Mouse (Mus musculus) hindbrain, embryonic 11.5 days (tissue): Measurements from ENCODE around the gene Them5. TPM values are rescaled to one million over a fixed set of nuclear protein-coding genes. Genes with fewer than 3 reads are reported as not detected.

Source experiments
- ATAC-seq: fragments of 200-750 bp; cut with Nextera tagmentation; 2 replicates; pipeline ENCODE4 v1.8.0; 2017; ENCODE audit warnings: mild to moderate bottlenecking, moderate TSS enrichment, moderate library complexity; ENCODE audit not compliant: low FRiP score
- DNase-seq: peaks from one replicate; pipeline ENCODE4 v3.0.0-alpha.2; 2015; ENCODE audit warnings: low spot score
- H3K27ac ChIP-seq: fragments of 300-500 bp; sonication (generic); 2 replicates; pipeline ENCODE4 v1.5.1; 2014; ENCODE audit warnings: mild to moderate bottlenecking, low read depth, low read length
- H3K27me3 ChIP-seq: fragments of 300-500 bp; sonication (generic); 2 replicates; pipeline ENCODE4 v1.6.1; 2014; ENCODE audit warnings: mild to moderate bottlenecking, low read length, moderate library complexity, mixed read lengths; ENCODE audit not compliant: control insufficient read depth, insufficient read depth
- H3K36me3 ChIP-seq: fragments of 300-500 bp; sonication (generic); 2 replicates; pipeline ENCODE4 v1.6.1; 2014; ENCODE audit warnings: mild to moderate bottlenecking, low read length, moderate library complexity, mixed read lengths; ENCODE audit not compliant: control insufficient read depth, insufficient read depth
- H3K4me1 ChIP-seq: fragments of 300-500 bp; sonication (generic); replicated peaks from 2 replicates; pipeline ENCODE4 v1.6.1; 2014; ENCODE audit warnings: low read length, mixed read lengths; ENCODE audit not compliant: control insufficient read depth, insufficient read depth
- H3K4me2 ChIP-seq: fragments of 300-500 bp; sonication (generic); replicated peaks from 2 replicates; pipeline ENCODE4 v1.6.1; 2014; ENCODE audit warnings: mild to moderate bottlenecking, low read depth, low read length
- H3K4me3 ChIP-seq: fragments of 300-500 bp; sonication (generic); 2 replicates; pipeline ENCODE4 v1.5.1; 2014; ENCODE audit warnings: low read depth, low read length
- H3K9ac ChIP-seq: fragments of 300-500 bp; sonication (generic); 2 replicates; pipeline ENCODE4 v1.6.1; 2014; ENCODE audit warnings: low read depth, low read length
- H3K9me3 ChIP-seq: fragments of 300-500 bp; sonication (generic); 2 replicates; pipeline ENCODE4 v1.6.1; 2016; ENCODE audit warnings: low read length; ENCODE audit not compliant: control insufficient read depth
- WGBS: fragments of 180-500 bp; shearing (Covaris S2); extraction: QIAGEN DNeasy Blood & Tissue Kit; methylation state at CpG from one replicate; pipeline ENCODE4 v1.1.7; 2014; 5-methylcytosine and 5-hydroxymethylcytosine counted together
- polyA plus RNA-seq: library from polyadenylated mRNA; unstranded; fragments of >200 nt; fragmentation: Nextera tagmentation; extraction: Ambion mirVana; gene quantifications from 2 replicates; pipeline ENCODE4 v1.2.1, GENCODE M21; 2014

Them5 gene
- polyA plus RNA-seq: 0.11 TPM in 1 of 2 replicates, not detected in the other

GRCm38 (mm10) chr3:94341959-94342422, at the start of gene Them5:
Them5 (plus strand) TSS chr3:94342099.
- no peak within 1 kb of the TSS for H3K27ac ChIP-seq
- H3K36me3 ChIP-seq: no peaks in the 10 kb centered on the region
- H3K9me3 ChIP-seq: no peaks in the 10 kb centered on the region
- 56% methylated on average over 3 of the region's 3 CpGs for WGBS
- no peak within 1 kb of the TSS for H3K4me3 ChIP-seq
- H3K27me3 ChIP-seq: no peaks in the 10 kb centered on the region
- no peaks in the 10 kb centered on the region for H3K4me1 ChIP-seq
- ATAC-seq (no peak), DNase-seq (no peak)
- H3K4me2 ChIP-seq: no peak within 1 kb of the TSS
- no peak within 1 kb of the TSS for H3K9ac ChIP-seq

- Histone ChIP-seq H3K27me3 (no peaks in the 10 kb centered on the region), H3K4me1 (no peaks in the 10 kb centered on the region), H3K27ac (no peak overlapping the region), H3K4me2 (no peak overlapping the region), H3K9ac (no peak overlapping the region), H3K36me3 (no peaks in the 10 kb centered on the region), H3K4me3 (no peak overlapping the region), H3K9me3 (no peaks in the 10 kb centered on the region)
- WGBS: 96% methylated on average over 1 of the region's 1 CpGs
- DNase-seq (no peak), ATAC-seq (no peak)
These were observed 36.4 kb upstream of the Them5 start for GRCm38 (mm10) chr3:94305457-94305856.

GRCm38 (mm10) chr3:94306975-94307374, 34.9 kb upstream of the Them5 start:
- Histone ChIP-seq H3K27me3 (no peaks in the 10 kb centered on the region), H3K36me3 (no peaks in the 10 kb centered on the region), H3K9me3 (no peaks in the 10 kb centered on the region), H3K27ac (no peak overlapping the region), H3K4me3 (no peak overlapping the region), H3K9ac (no peak overlapping the region), H3K4me2 (no peak overlapping the region), H3K4me1 (no peaks in the 10 kb centered on the region)
- DNase-seq (no peak), ATAC-seq (no peak)

GRCm38 (mm10) chr3:94309633-94310363, 32.1 kb upstream of the Them5 start, which contains the start of gene Them4:
Them4 (plus strand) TSS chr3:94310089.
- no peaks in the 10 kb centered on the region for H3K27me3 ChIP-seq
- peak within 1 kb of the TSS; percentile 52 for H3K9ac ChIP-seq
- H3K27ac ChIP-seq: peak within 1 kb of the TSS; percentile 2; the same call in 1 of the 2 replicates
- 3% methylated on average over 47 of the region's 47 CpGs for WGBS
- ATAC-seq: peak; percentile 97
- no peaks in the 10 kb centered on the region for H3K9me3 ChIP-seq
- DNase-seq: peak; percentile 93
- H3K4me2 ChIP-seq: peak within 1 kb of the TSS; percentile 61
- peak within 1 kb of the TSS; percentile 49 for H3K4me3 ChIP-seq
- H3K36me3 ChIP-seq: no peaks in the 10 kb centered on the region
- H3K4me1 ChIP-seq: no peaks in the 10 kb centered on the region

- Histone ChIP-seq H3K9me3 (no peaks in the 10 kb centered on the region), H3K4me2 (peak overlapping the region; percentile 61), H3K36me3 (no peaks in the 10 kb centered on the region), H3K4me1 (no peaks in the 10 kb centered on the region), H3K27me3 (no peaks in the 10 kb centered on the region), H3K27ac (peak overlapping the region; percentile 2; the same call in 1 of the 2 replicates), H3K4me3 (peak overlapping the region; percentile 49), H3K9ac (peak overlapping the region; percentile 52)
- DNase-seq: peak; percentile 25
- no peak for ATAC-seq
- WGBS: 51% methylated on average over 7 of the region's 7 CpGs
These were observed 31.4 kb upstream of the Them5 start for GRCm38 (mm10) chr3:94310491-94310890.

- Histone ChIP-seq H3K4me3 (peak overlapping the region; percentile 49), H3K36me3 (no peaks in the 10 kb centered on the region), H3K4me1 (no peaks in the 10 kb centered on the region), H3K4me2 (peak overlapping the region; percentile 61), H3K27ac (no peak overlapping the region), H3K9me3 (no peaks in the 10 kb centered on the region), H3K9ac (no peak overlapping the region), H3K27me3 (no peaks in the 10 kb centered on the region)
- no peak for DNase-seq
- WGBS: 77% methylated on average over 6 of the region's 6 CpGs
- no peak for ATAC-seq
These were observed 31.0 kb upstream of the Them5 start for GRCm38 (mm10) chr3:94310911-94311310.

- H3K4me1 ChIP-seq: no peaks in the 10 kb centered on the region
- ATAC-seq (no peak), DNase-seq (no peak)
- no peak overlapping the region for H3K27ac ChIP-seq
- no peaks in the 10 kb centered on the region for H3K27me3 ChIP-seq
- H3K9me3 ChIP-seq: no peaks in the 10 kb centered on the region
- WGBS: 91% methylated on average over 4 of the region's 4 CpGs
- H3K36me3 ChIP-seq: no peaks in the 10 kb centered on the region
- no peak overlapping the region for H3K9ac ChIP-seq
- H3K4me3 ChIP-seq: no peak overlapping the region
- no peak overlapping the region for H3K4me2 ChIP-seq
These were observed 30.5 kb upstream of the Them5 start for GRCm38 (mm10) chr3:94311376-94311775.

- H3K4me2 ChIP-seq: no peak overlapping the region
- no peaks in the 10 kb centered on the region for H3K4me1 ChIP-seq
- WGBS: 68% methylated on average over 3 of the region's 3 CpGs
- H3K36me3 ChIP-seq: no peaks in the 10 kb centered on the region
- ATAC-seq: no peak
- no peaks in the 10 kb centered on the region for H3K9me3 ChIP-seq
- no peak overlapping the region for H3K27ac ChIP-seq
- no peak overlapping the region for H3K4me3 ChIP-seq
- no peak overlapping the region for H3K9ac ChIP-seq
- H3K27me3 ChIP-seq: no peaks in the 10 kb centered on the region
- no peak for DNase-seq
These were observed 13.2 kb upstream of the Them5 start for GRCm38 (mm10) chr3:94328681-94329080.

- no peak for DNase-seq
- Histone ChIP-seq H3K27ac (no peak overlapping the region), H3K4me3 (no peak overlapping the region), H3K9me3 (no peaks in the 10 kb centered on the region), H3K9ac (no peak overlapping the region), H3K4me2 (no peak overlapping the region), H3K36me3 (no peaks in the 10 kb centered on the region), H3K27me3 (no peaks in the 10 kb centered on the region), H3K4me1 (no peaks in the 10 kb centered on the region)
- no peak for ATAC-seq
- whole genome bisulfite sequencing: 95% methylated on average over 4 of the region's 4 CpGs
These were observed 7.5 kb upstream of the Them5 start for GRCm38 (mm10) chr3:94334442-94334841.
